Mouse (Mus musculus): ENCODE results near the gene Scrn3.
A peak's percentile ranks its signal among the peaks of the same experiment; 100 is the strongest.

The Scrn3 gene

GRCm38 (mm10) chr2:73274119-73274920 lies 38.1 kb upstream of the Scrn3 start:
- peak in 1 of 2 experiments; percentile 46 for DNase-seq (ENCODE audit: low spot score in 2 of 2)

DNA sequence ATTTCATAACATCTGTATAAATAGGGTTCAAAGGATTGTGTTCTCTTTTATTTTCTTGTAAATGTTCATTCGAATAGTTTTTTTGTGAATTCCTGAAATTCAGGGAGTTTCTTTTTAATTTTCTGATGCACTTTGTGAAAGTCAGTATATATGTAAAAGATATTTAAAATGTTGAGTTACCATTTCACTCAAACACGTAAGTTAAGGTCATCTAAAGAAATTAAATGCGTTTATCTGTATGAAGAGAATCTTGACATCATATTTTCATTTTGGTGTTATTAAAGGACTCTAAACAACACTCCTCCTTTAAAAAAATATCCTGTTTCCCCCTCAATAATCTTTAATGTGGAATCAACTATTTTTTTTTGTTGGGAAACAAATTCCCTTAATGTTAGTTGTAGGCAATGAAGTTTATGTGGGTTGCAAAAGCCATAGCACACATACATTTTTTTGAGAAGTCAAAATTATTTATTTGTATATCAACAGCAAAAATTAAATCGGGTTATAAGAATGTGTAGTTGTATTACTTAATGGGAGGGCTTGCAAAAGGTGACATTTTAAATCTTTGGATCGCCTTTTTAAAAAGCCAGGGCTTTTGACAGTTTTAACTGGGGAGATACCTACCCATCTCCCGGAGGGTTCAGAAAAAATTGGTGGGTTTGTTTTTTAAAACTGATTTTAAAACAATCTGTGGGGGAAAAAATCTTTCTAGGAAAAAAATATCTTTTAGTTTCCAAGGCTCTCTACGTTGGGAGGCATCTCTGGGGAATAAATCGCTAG lies 37.0 kb upstream of the Scrn3 start:
- no peak for DNase-seq (ENCODE audit: low spot score in 2 of 2)

GRCm38 (mm10) chr2:73276141-73276571 lies 36.2 kb upstream of the Scrn3 start:
- DNase-seq (ENCODE audit: low spot score in 2 of 2): no peak

- DNase-seq (ENCODE audit: low spot score in 2 of 2): no peak
These were observed 35.2 kb upstream of the Scrn3 start for GRCm38 (mm10) chr2:73277021-73277708.

GRCm38 (mm10) chr2:73277709-73278075 lies 34.7 kb upstream of the Scrn3 start:
- no peak for DNase-seq (ENCODE audit: low spot score in 2 of 2)

DNA sequence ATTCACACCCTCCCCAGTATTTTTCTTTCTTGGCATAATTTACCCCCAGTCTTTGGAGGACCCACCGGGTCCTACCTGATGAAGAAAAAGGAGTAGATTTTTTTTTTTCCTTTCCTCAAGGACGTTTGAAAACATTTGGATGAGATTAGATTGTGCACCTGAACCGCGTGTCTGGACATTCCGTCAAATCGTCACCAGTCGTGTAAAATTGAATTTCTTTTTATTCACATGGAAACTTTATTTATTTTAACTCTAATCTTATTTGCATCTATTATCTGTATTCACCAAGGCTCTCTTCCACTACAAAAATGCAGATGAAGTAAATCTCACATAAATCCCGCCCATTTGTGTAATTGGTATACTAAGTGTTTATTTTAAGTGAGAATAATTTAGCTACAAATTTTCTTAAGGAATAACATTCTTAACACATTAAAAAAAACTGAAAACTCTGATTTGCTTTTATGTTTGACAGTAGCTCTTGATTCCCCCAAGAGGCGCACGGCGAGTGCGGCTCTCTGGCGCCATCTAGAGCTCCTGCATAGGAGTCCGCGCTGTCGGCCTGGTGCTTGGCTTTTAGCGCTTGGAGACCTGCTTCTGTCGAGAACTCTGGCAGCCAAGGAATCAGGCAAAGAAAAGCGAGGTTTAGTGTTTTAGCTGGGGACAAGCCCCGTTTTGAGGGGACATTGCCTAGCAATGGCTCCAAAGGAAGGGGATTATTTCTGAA lies 34.1 kb upstream of the Scrn3 start:
- DNase-seq (ENCODE audit: low spot score in 2 of 2): peak; percentile 75 to 86

GRCm38 (mm10) chr2:73278869-73279268 lies 33.5 kb upstream of the Scrn3 start:
- no peak for DNase-seq (ENCODE audit: low spot score in 2 of 2)

DNA sequence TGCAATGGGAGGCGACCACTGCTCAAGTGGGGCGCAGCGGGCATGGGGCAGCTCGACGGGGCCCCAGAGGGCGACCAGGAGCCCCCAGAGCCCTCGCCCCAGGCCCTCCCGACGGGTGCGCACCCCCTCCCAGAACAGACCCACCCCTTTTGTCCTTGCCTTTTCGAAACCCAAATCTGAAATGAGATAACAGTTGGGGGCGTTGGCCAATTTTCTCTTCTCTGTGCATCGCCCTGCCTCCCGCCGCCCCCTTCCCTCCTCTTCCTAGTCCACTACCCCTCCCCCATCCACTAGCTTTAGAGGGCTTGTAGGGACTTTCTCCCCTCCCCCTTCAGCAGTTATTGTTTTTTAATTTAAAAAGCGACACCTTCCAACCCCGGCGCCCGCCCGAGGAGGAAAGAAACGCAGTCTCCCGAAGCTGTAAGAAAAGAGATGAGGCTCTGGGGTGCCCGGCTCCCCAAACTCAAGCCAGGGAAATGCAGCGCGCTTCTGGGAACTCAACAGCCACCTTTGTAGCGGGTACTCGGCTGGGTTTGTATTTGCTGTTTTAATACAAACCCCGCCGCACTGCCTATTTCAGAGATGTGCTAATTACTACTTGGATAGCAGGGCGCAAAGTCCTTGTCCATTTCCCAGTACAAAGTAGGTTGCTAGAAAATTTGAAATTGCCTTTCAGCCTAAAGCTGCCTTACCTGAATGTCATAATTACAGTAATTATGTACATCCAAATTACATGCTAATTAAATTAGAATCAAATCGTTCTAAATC lies 32.9 kb upstream of the Scrn3 start:
- DNase-seq (ENCODE audit: low spot score in 2 of 2): no peak

GRCm38 (mm10) chr2:73280356-73281047 lies 31.9 kb upstream of the Scrn3 start:
- DNase-seq (ENCODE audit: low spot score in 2 of 2): no peak

- DNase-seq (ENCODE audit: low spot score in 2 of 2): no peak
These were observed 31.2 kb upstream of the Scrn3 start for GRCm38 (mm10) chr2:73281048-73281661.

DNA sequence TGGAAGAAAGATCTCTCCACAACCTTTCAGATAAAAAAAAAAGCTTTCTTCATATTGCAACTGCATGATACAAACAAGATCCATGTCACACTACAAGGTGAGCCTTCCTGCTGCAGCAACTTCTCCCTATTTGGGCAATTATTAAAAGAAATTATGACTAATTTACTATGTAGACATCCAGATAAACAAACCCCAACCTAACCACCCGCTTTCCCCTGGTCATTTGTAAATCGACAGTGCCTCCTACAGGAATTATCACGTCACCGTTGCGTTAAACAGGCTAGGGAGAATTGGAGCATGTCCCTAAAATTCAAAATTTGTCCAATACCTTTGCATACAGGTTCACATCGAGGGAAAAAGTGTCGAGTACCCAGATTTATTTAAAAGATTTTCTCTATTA lies 30.7 kb upstream of the Scrn3 start:
- no peak for DNase-seq (ENCODE audit: low spot score in 2 of 2)

- DNase-seq (ENCODE audit: low spot score in 2 of 2): no peak
These were observed 26.8 kb upstream of the Scrn3 start for GRCm38 (mm10) chr2:73285630-73286029.

DNA sequence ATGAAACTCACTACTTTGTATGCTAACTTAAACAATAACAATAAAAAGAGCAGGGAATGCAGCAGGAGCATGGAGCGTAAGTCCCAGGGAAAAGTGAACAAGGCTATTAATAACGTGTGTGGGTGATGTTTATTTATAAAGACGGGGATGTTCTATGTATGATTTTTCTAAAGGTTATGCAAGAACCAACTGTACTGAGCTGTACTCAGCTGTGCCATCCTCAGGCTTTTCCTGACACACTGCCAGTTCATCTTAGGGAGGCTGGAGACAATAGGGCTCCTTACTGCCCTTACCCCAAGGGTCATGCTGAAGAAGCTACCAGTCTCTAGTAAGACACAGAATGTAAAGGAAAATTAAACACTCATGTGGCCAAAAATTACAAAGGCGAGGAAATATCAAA lies 21.3 kb upstream of the Scrn3 start:
- DNase-seq (ENCODE audit: low spot score in 2 of 2): no peak

DNA sequence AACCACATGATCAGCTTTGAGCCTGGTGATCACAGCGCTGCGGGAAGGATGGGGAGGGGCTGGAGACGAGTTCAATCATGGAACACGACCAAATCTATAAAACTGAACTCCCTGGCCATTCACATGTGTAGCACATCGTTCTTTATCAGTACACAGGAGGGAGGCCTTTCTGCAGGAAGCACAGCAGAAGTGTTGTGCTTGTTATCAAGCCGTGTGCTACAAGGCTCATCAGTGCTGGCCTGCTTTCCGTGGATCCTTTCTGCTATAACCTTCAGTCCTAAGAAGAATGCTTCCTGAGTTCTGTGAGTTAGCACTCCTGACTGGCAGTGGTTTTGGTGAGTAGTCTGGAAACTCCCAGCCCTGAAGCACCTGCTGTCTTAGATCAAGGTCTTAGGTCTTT lies 17.4 kb upstream of the Scrn3 start:
- no peak for DNase-seq (ENCODE audit: low spot score in 2 of 2)

DNA sequence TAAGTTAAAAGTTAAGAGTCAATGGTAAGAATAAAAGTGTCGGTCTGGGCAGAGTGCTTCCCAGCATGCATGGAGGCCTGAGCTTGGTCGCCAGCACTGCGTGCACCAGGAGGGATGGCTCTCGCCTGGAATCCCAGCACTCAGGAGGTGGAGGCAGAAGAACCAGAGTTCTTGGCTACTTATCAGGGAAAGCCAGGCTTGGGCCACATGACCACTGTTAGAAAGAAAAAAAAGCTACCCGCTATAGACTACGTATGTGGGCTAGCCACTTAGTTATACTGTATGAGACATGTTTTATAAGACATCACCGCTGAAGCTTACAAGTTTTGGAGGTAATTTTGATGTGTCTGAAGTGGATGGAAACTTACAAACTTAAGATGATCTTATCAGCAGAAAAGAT lies 14.2 kb upstream of the Scrn3 start:
- no peak for DNase-seq (ENCODE audit: low spot score in 2 of 2)

- DNase-seq (ENCODE audit: low spot score in 2 of 2): no peak
These were observed 13.6 kb upstream of the Scrn3 start for GRCm38 (mm10) chr2:73298841-73299240.

DNA sequence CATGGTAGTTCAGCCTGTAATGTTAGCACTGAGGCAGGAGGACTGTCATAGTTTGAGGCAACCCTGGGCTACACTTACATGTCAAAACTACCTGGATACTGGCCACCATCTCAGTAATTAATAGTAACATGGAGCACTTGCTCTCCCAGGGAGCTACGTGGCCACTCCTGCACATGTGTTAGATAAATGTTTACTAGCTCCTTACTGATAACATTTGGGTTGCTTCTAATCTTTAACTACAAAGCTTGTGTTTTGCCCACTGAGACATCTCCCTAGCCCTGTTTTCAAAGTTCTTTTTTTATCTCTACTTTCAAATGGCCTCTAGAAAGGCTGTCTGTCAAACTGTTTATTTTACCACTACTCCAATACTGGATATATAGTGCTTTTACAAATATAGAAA lies 10.4 kb upstream of the Scrn3 start:
- DNase-seq (ENCODE audit: low spot score in 2 of 2): no peak

DNA sequence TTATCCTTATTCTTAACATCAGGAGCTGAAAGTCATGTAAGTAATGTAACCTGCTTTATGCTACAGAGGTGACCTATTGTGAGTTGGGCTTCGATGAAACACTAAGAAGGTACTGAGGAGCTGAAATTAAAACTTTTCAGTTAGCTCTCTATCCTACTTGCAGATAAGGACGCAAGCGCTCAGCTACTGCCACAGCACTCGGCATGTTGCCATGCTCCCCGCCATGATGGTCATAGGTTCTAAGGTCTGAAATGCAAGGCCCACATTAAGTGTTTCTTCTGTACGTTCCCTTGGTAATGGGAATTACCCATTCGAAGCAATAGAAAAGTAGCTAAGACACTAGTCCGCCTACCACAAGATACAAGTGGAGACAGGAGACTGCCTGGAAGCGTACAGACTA lies 9.7 kb upstream of the Scrn3 start:
- DNase-seq (ENCODE audit: low spot score in 2 of 2): no peak

GRCm38 (mm10) chr2:73304506-73304905 lies 7.9 kb upstream of the Scrn3 start:
- no peak for DNase-seq (ENCODE audit: low spot score in 2 of 2)

DNA sequence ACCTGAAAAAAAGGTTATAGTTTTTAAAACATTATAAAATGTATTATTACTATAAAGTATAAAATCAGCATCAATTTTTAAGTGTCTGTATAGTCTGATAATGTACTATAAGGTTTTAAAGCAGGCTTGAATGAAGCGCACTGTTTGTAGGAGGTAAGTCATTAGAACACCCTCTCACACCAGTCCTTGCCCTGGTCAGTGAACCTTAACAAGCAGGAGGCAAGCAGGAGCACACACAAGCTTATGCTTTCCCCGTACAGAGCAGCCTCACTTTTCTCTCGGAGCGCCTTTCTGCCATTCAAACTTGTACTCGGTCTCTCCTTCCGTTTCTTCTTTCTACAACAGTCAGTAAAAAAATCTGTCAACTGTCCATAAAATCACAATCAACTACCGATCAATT lies 6.4 kb upstream of the Scrn3 start:
- no peak for DNase-seq (ENCODE audit: low spot score in 2 of 2)
